Mouse (Mus musculus) layer of hippocampus, adult 9-11 months (tissue): ENCODE results near the gene Gm11559.
"Not testable (repeated sequence)": the region's sequence is repeated elsewhere in the genome, so short reads cannot be mapped to it uniquely, and the experiment has no call there.

Source experiments
- DNase-seq: peaks from one replicate; pipeline ENCODE4 v3.0.0; 2022

The Gm11559 gene

DNA sequence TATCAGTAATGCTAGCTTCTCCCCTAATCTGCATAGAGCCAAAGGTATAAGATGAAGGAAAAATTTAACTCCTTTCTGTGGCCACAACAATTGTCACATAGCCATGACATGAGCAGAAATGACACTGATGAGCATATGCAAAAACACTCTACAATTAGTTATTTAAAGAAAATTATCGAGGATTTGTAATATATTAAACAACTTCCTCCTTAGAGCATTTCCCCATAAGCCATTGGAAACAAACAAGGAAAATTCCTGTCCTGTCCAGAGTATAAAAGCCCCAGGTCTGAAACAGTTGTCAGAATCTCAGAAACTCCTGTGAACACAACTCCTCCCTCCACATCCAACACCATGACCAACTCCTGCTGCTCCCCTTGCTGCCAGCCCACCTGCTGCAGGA lies at the start of gene Gm11559:
Gm11559 (plus strand) TSS at position 301 of the 400 bp plus-strand sequence.
- DNase-seq = not testable (repeated sequence)

GRCm38 (mm10) chr11:99815566-99815965 lies 48.7 kb upstream of the Gm11559 start, which contains the start of gene Gm11564:
TSS of gene Gm11564 (minus strand) at chr11:99815666.
- not testable (repeated sequence) for DNase-seq

DNA sequence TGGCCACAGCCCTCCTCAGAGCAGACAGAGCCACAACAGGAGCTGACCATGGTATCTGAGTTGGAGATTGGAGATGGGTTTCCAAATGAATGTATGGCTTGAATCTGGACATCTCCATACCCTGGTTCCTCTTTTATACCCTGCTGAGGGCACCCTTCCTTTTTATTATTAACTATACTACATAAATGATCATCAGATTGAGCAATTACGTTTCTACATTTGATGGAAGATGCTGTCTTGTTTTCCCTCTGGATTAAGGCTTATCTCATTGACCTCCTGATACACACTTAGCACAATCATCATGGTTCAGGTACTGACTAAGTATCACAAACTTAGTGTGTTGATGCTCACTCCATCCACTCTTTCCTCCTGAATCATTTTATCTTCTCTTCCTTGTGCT lies 26.3 kb upstream of the Gm11559 start, which contains the start of gene 2300003K06Rik:
2300003K06Rik (minus strand) TSS at position 101 of the 400 bp plus-strand sequence.
- DNase-seq = no peak

DNA sequence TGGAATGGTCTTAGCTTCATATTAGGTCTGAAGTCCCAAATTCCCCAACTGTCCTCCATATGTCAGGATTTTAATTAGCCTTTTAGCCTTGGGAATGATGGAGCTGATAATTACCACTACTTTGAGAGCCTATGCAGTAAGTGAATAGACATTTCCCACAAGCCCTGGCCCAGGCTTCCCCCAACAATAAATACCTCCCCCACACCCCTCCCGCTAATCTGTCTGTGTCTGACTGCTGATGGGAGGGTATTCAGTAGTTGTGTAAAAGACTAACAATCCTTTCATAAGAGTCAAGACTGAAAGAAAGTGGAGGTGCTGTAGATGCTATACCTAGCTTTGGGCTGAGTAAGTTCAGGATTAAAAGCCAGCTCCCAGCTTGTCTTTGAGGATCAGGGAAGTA lies 22.1 kb upstream of the Gm11559 start:
- DNase-seq = no peak

DNA sequence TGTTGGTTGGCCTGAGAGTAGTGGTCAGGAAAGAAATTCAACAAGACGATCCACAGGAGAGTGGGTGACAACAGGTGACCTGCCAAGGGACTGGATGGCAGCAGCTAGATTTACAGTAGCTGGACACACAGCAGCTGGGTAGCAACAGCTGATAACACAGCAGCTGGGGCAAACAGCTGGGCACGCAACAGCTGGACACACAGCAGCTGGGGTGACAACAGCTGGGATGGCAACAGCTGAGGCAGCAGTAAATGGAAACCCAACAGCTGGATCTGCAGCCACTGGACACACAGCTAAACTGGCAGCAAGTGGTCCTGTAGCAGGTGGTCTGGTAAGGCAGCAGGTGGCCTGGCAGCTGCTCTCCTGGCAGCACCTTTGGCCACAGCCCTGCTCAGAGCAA lies 17.5 kb upstream of the Gm11559 start:
- no peak for DNase-seq

DNA sequence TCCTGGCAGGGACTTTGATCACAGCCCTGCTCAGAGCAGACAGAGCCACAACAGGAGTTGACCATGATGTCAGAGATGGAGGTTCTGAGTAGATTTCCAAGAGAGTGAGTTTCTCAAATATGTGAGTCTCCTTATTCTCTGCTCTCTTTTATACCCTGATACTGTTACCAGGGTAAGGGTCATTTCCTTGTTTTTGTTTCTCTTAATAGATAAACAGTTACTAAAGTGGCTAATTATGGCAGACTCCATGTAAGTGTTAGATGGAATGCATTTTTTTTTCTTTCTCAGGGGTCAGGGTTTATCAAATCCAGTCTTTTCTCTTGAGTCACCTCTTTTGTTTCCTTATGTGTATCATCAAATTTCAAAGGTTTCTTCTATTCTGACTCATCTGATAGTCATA lies 12.8 kb upstream of the Gm11559 start, which contains the start of gene Krtap4-16:
Krtap4-16 (minus strand) TSS at position 101 of the 400 bp plus-strand sequence.
- DNase-seq = no peak

DNA sequence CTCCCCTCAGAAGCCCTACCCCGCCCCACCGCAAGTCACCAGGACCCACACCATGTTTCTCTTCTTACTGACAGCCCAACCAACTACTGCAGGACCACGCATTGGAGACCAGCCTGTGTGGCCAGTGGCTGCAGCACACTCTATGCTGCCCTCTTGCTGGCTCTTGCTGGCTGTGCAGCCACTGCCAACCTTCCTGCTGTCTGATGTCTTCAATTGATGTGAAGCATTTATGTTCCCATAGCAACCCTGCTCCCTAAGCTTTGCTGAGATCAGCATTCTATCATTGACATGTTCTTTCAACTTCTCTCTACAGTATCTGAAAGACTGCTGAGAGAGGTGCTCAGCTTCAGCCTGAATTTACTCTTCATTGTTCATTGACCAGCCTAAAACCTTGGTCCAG lies 10.2 kb upstream of the Gm11559 start:
- peak; percentile 2 for DNase-seq

- no peak for DNase-seq
Measured at GRCm38 (mm10) chr11:99857617-99858016, 6.7 kb upstream of the Gm11559 start, which contains the start of gene Gm11568. TSS of gene Gm11568 (plus strand) at chr11:99857917.

GRCm38 (mm10) chr11:99858761-99859160 lies 5.5 kb upstream of the Gm11559 start:
- no peak for DNase-seq

GRCm38 (mm10) chr11:99873089-99873488 lies 8.8 kb downstream of the Gm11559 start, which contains the start of gene Krtap9-1:
TSS of gene Krtap9-1 (plus strand) at chr11:99873389.
- not testable (repeated sequence) for DNase-seq

- not testable (repeated sequence) for DNase-seq
Measured at GRCm38 (mm10) chr11:99878887-99879286, 14.6 kb downstream of the Gm11559 start, which contains the start of gene Gm11567. TSS of gene Gm11567 (plus strand) at chr11:99879187.

DNA sequence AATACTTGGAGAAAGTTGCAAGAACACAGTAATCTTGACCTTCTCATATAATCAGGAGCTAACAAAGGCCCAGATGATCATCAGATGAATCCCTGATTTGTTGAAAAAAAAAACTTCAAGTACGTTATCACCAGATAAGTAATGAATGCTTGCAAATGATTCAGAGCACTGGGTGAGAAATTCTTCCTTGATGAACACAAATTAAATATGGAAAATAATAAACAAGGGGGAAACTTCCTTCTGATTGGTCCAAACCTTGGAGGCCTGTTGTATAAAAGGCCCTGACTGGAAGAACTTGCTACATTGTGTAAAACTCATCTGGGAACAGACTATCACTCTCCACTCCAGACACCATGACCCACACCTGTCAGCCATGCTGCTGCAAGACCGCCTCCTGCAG lies 43.3 kb downstream of the Gm11559 start, which contains the start of gene Krtap31-1:
Krtap31-1 (plus strand) TSS at position 301 of the 400 bp plus-strand sequence.
- DNase-seq = no peak

DNA sequence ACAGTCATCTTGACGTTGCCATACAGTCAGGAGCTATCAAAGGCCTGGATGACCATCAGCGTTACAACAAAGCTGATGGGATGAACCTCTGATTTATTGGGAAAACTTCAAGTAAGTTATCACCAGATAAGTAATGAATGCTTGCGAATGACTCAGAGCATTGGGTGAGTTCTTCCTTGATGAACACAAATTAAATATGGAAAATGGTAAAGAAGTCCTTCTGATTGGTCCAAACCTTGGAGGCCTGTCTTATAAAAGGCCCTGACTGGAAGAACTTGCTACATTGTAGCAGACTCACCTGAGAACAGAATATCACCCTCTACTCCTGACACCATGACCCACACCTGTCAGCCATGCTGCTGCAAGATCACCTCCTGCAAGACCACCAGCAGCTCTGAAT lies 50.2 kb downstream of the Gm11559 start, which contains the start of gene Gm11565:
Gm11565 (plus strand) TSS at position 301 of the 400 bp plus-strand sequence.
- no peak for DNase-seq
